ENCODE assay signal across 11 mouse cellular contexts in genomic region chr4:147902906-147903500, GRCm38 (mm10). TPM values are rescaled to one million over a fixed set of nuclear protein-coding genes. Genes with fewer than 3 reads are reported as not detected.
DNase-seq lines count a peak whose midpoint lies in the region; ATAC-seq and TF ChIP-seq lines count a peak whose summit lies in the region.
"Had no signal": no experiment of that assay in that cellular context is flagged by ENCODE, and none has a peak within 500 bp of the region (broad histone marks: within the 10 kb centered on the region; RNA-seq: fewer than 3 reads in every experiment).

No protein-coding gene starts in this region.

- peak overlapping the region; percentile 92 for H3K4me3 ChIP-seq in heart, embryonic 15.5 days
- H3K4me3 ChIP-seq in bone marrow, adult 2 months (replicated peaks; ENCODE audit: control insufficient read depth, low read depth, low read length), result peak overlapping the region; percentile 6
- peak overlapping the region; percentile 95; the same call in 1 of the 2 replicates for H3K4me3 ChIP-seq in limb, embryonic 10.5 days

- peak overlapping the region; percentile 74 for H3K4me2 ChIP-seq in heart, embryonic 15.5 days

- 84% methylated on average over 12 of the region's 12 CpGs for WGBS in heart, embryonic 15.5 days
- WGBS in bone marrow, adult 2 months, result 86% methylated on average over 12 of the region's 12 CpGs
- WGBS in limb, embryonic 10.5 days, result 94% methylated on average over 12 of the region's 12 CpGs

- TF ChIP-seq POLR2A in bone marrow, adult 2 months (IDR thresholded peaks at IDR 0.05; ENCODE audit: borderline replicate concordance, control insufficient read depth, low read depth, low read length), result no peak

- H3K27ac ChIP-seq in heart, embryonic 15.5 days, result no peak overlapping the region
- no peak overlapping the region; the same call in 1 of the 2 replicates for H3K27ac ChIP-seq in bone marrow, adult 2 months (ENCODE audit: control insufficient read depth, insufficient read depth, low read depth, low read length, poor library complexity)
- no peak overlapping the region for H3K27ac ChIP-seq in limb, embryonic 10.5 days

- peaks cover 37% of the 10 kb centered on the region for H3K36me3 ChIP-seq in heart, embryonic 15.5 days
- H3K36me3 ChIP-seq in limb, embryonic 10.5 days, result peaks cover 47% of the 10 kb centered on the region

- no peak for DNase-seq in heart, postnatal 14 days
- DNase-seq in adipocyte (ENCODE audit: low spot score), result peak; percentile 85
- no peak for DNase-seq in limb, embryonic 10.5 days (ENCODE audit: low spot score)
- DNase-seq in thymus, adult 18-20 months, result no peak
- DNase-seq in spleen, postnatal 36 days (ENCODE audit: low spot score in 2 of 2), result no peak
- DNase-seq in ovary, postnatal 14 days (ENCODE audit: low spot score), result no peak
- DNase-seq: cerebellum, postnatal 10 days; lung, postnatal 10 days had no signal

- peaks cover 56% of the 10 kb centered on the region for H3K4me1 ChIP-seq in heart, embryonic 15.5 days (replicated peaks)
- H3K4me1 ChIP-seq in bone marrow, adult 2 months (ENCODE audit: control insufficient read depth, insufficient read depth, low read length), result peaks cover 6% of the 10 kb centered on the region
- H3K4me1 ChIP-seq in limb, embryonic 10.5 days, result peaks cover 11% of the 10 kb centered on the region

- no peak for ATAC-seq in heart, embryonic 15.5 days (replicated peaks; ENCODE audit: insufficient number of reproducible peaks, insufficient read depth, low FRiP score, low read depth)

- no peak for TF ChIP-seq CTCF in bone marrow, adult 2 months (IDR thresholded peaks at IDR 0.05; ENCODE audit: control insufficient read depth, insufficient read depth, low read length)

- 0 out of 2 replicates have a peak overlapping the region, but pooled peaks have one; percentile 91 for H3K9ac ChIP-seq in heart, embryonic 15.5 days

- intact Hi-C loops in heart, postnatal 14 days (cut with DNase I), result no loop called here

- no peaks in the 10 kb centered on the region for H3K27me3 ChIP-seq in heart, embryonic 15.5 days
- H3K27me3 ChIP-seq in limb, embryonic 10.5 days (ENCODE audit: low read depth, poor library complexity, severe bottlenecking), result no peaks in the 10 kb centered on the region

- no peaks in the 10 kb centered on the region for H3K9me3 ChIP-seq in heart, embryonic 15.5 days (replicated peaks)
- no peaks in the 10 kb centered on the region for H3K9me3 ChIP-seq in limb, embryonic 10.5 days (replicated peaks)
- H3K9me3 ChIP-seq: G1E had no signal

RNA-seq across cellular contexts. Expression of gene Mfn2, which starts 1.5 kb away (rescaled TPM):
- 141 and 144 TPM in 2 replicates for polyA plus RNA-seq in heart, embryonic 15.5 days (2015; fragmentation: Nextera tagmentation; extraction: Ambion mirVana)
- 100 to 1,000 TPM; 621 to 624 TPM for total RNA-seq in heart, postnatal 14 days (2021)
- 12.1 and 23.5 TPM in 2 replicates for polyA plus RNA-seq in bone marrow, adult 2 months (2011; ENCODE audit: insufficient read depth, insufficient read length, low replicate concordance, missing spikeins)
- 29.7 and 31.5 TPM in 2 replicates for polyA plus RNA-seq in limb, embryonic 10.5 days (2016; fragmentation: Nextera tagmentation; extraction: Ambion mirVana)

RNA-seq across cellular contexts. Expression of gene Plod1, which starts 33.6 kb away (rescaled TPM):
- polyA plus RNA-seq in heart, embryonic 15.5 days (2015; fragmentation: Nextera tagmentation; extraction: Ambion mirVana), result 52.1 and 60.0 TPM in 2 replicates
- total RNA-seq in heart, postnatal 14 days (2021), result 10 to 100 TPM; 90.1 to 95.0 TPM
- polyA plus RNA-seq in bone marrow, adult 2 months (2011; ENCODE audit: insufficient read depth, insufficient read length, low replicate concordance, missing spikeins), result 5.6 and 10.2 TPM in 2 replicates
- polyA plus RNA-seq in limb, embryonic 10.5 days (2016; fragmentation: Nextera tagmentation; extraction: Ambion mirVana), result 29.1 and 31.5 TPM in 2 replicates

RNA-seq across cellular contexts. Expression of gene Fv1, which starts 34.2 kb away (rescaled TPM):
- polyA plus RNA-seq in heart, embryonic 15.5 days (2015; fragmentation: Nextera tagmentation; extraction: Ambion mirVana), result 10.0 and 10.2 TPM in 2 replicates
- total RNA-seq in heart, postnatal 14 days (2021), result 10 to 100 TPM; 15.5 to 19.7 TPM
- polyA plus RNA-seq in bone marrow, adult 2 months (2011; ENCODE audit: insufficient read depth, insufficient read length, low replicate concordance, missing spikeins), result 2.1 and 3.3 TPM in 2 replicates
- polyA plus RNA-seq in limb, embryonic 10.5 days (2016; fragmentation: Nextera tagmentation; extraction: Ambion mirVana), result 13.5 and 13.7 TPM in 2 replicates
- total RNA-seq: G1E had no signal
- polyA plus RNA-seq: G1E had no signal

RNA-seq across cellular contexts. Expression of gene Miip, which starts 34.4 kb away (rescaled TPM):
- 24.1 and 33.0 TPM in 2 replicates for polyA plus RNA-seq in heart, embryonic 15.5 days (2015; fragmentation: Nextera tagmentation; extraction: Ambion mirVana)
- 1 to 10 TPM; 9.1 TPM for total RNA-seq in heart, postnatal 14 days (2021)
- polyA plus RNA-seq in bone marrow, adult 2 months (2011; ENCODE audit: insufficient read depth, insufficient read length, low replicate concordance, missing spikeins), result 88.5 and 129 TPM in 2 replicates
- 57.4 and 64.2 TPM in 2 replicates for polyA plus RNA-seq in limb, embryonic 10.5 days (2016; fragmentation: Nextera tagmentation; extraction: Ambion mirVana)
- polyA plus RNA-seq: G1E had no signal

RNA-seq across cellular contexts. Expression of gene 2510039O18Rik, which starts 37.7 kb away (rescaled TPM):
- 12.1 and 17.6 TPM in 2 replicates for polyA plus RNA-seq in heart, embryonic 15.5 days (2015; fragmentation: Nextera tagmentation; extraction: Ambion mirVana)
- 10 to 100 TPM; 39.6 to 43.9 TPM for total RNA-seq in heart, postnatal 14 days (2021)
- polyA plus RNA-seq in bone marrow, adult 2 months (2011; ENCODE audit: insufficient read depth, insufficient read length, low replicate concordance, missing spikeins), result 12.4 and 19.6 TPM in 2 replicates
- 13.3 and 13.5 TPM in 2 replicates for polyA plus RNA-seq in limb, embryonic 10.5 days (2016; fragmentation: Nextera tagmentation; extraction: Ambion mirVana)

Comparison
In these comparisons a context has a peak if more than half of its experiments do, and no peak if none do; other contexts are left out.
1. H3K4me3 ChIP-seq: peak in every context shown above with its lines; median percentile 95 in limb, embryonic 10.5 days; 92 in heart, embryonic 15.5 days; 6 in bone marrow, adult 2 months.